Mouse (Mus musculus): ENCODE data around the gene Ube2f. TPM values are rescaled to one million over a fixed set of nuclear protein-coding genes. Genes with fewer than 3 reads are reported as not detected.
A peak's percentile ranks its signal among the peaks of the same experiment; 100 is the strongest.

The Ube2f gene
- polyA plus RNA-seq, 1 experiment from 2014 or later = 60.8 TPM

- ATAC-seq (ENCODE audit: low read depth) = peak; percentile 55
- under 1% methylated on average over 51 of the region's 70 CpGs for WGBS
- Histone ChIP-seq H3K27me3 (ENCODE audit: control insufficient read depth, insufficient read depth, low read depth, low read length) (no peaks in the 10 kb centered on the region), H3K4me3 (ENCODE audit: low read length) (peak overlapping the region; percentile 98), H3K27ac (ENCODE audit: low read length) (peak overlapping the region; percentile 78), H3K9me3 (ENCODE audit: control insufficient read depth, low read length) (no peaks in the 10 kb centered on the region), H3K4me1 (replicated peaks; ENCODE audit: control insufficient read depth, insufficient read depth, low read length) (peaks cover 18% of the 10 kb centered on the region), H3K9ac (ENCODE audit: low read length) (peak overlapping the region; percentile 95), H3K36me3 (ENCODE audit: control insufficient read depth, insufficient read depth, low read length) (peaks cover 4% of the 10 kb centered on the region; the same call in 1 of the 2 replicates), H3K4me2 (ENCODE audit: low read depth, low read length) (peak overlapping the region; percentile 82)
Measured at GRCm38 (mm10) chr1:91250415-91251147, 477 bp downstream of the Ube2f start.

GRCm38 (mm10) chr1:91251148-91251650 lies 1.1 kb downstream of the Ube2f start:
- WGBS = 35% methylated on average over 5 of the region's 5 CpGs
- Histone ChIP-seq H3K27me3 (ENCODE audit: control insufficient read depth, insufficient read depth, low read depth, low read length) (no peaks in the 10 kb centered on the region), H3K4me3 (ENCODE audit: low read length) (peak overlapping the region; percentile 98), H3K27ac (ENCODE audit: low read length) (no peak overlapping the region), H3K36me3 (ENCODE audit: control insufficient read depth, insufficient read depth, low read length) (peaks cover 4% of the 10 kb centered on the region; the same call in 1 of the 2 replicates), H3K4me2 (ENCODE audit: low read depth, low read length) (peak overlapping the region; percentile 82), H3K4me1 (replicated peaks; ENCODE audit: control insufficient read depth, insufficient read depth, low read length) (peaks cover 18% of the 10 kb centered on the region), H3K9me3 (ENCODE audit: control insufficient read depth, low read length) (no peaks in the 10 kb centered on the region), H3K9ac (ENCODE audit: low read length) (peak overlapping the region; percentile 95)
- no peak for ATAC-seq (ENCODE audit: low read depth)

- Histone ChIP-seq H3K9ac (ENCODE audit: low read length) (no peak overlapping the region), H3K4me1 (replicated peaks; ENCODE audit: control insufficient read depth, insufficient read depth, low read length) (peaks cover 19% of the 10 kb centered on the region), H3K4me3 (ENCODE audit: low read length) (no peak overlapping the region), H3K27me3 (ENCODE audit: control insufficient read depth, insufficient read depth, low read depth, low read length) (no peaks in the 10 kb centered on the region), H3K27ac (ENCODE audit: low read length) (no peak overlapping the region), H3K9me3 (ENCODE audit: control insufficient read depth, low read length) (no peaks in the 10 kb centered on the region), H3K4me2 (ENCODE audit: low read depth, low read length) (peak overlapping the region; percentile 12; the same call in 1 of the 2 replicates), H3K36me3 (ENCODE audit: control insufficient read depth, insufficient read depth, low read length) (peaks cover 4% of the 10 kb centered on the region; the same call in 1 of the 2 replicates)
- no peak for ATAC-seq (ENCODE audit: low read depth)
- WGBS = 49% methylated on average over 8 of the region's 8 CpGs
Measured at GRCm38 (mm10) chr1:91251927-91252326, 1.8 kb downstream of the Ube2f start.

GRCm38 (mm10) chr1:91257918-91258317 lies 7.8 kb downstream of the Ube2f start:
- Histone ChIP-seq H3K4me1 (replicated peaks; ENCODE audit: control insufficient read depth, insufficient read depth, low read length) (peaks cover 13% of the 10 kb centered on the region; the same call in 1 of the 2 replicates), H3K4me3 (ENCODE audit: low read length) (no peak overlapping the region), H3K9me3 (ENCODE audit: control insufficient read depth, low read length) (no peaks in the 10 kb centered on the region), H3K27me3 (ENCODE audit: control insufficient read depth, insufficient read depth, low read depth, low read length) (no peaks in the 10 kb centered on the region), H3K36me3 (ENCODE audit: control insufficient read depth, insufficient read depth, low read length) (peaks cover 4% of the 10 kb centered on the region; the same call in 1 of the 2 replicates), H3K27ac (ENCODE audit: low read length) (no peak overlapping the region; the same call in 1 of the 2 replicates), H3K9ac (ENCODE audit: low read length) (no peak overlapping the region), H3K4me2 (ENCODE audit: low read depth, low read length) (no peak overlapping the region)
- no peak for ATAC-seq (ENCODE audit: low read depth)

DNA sequence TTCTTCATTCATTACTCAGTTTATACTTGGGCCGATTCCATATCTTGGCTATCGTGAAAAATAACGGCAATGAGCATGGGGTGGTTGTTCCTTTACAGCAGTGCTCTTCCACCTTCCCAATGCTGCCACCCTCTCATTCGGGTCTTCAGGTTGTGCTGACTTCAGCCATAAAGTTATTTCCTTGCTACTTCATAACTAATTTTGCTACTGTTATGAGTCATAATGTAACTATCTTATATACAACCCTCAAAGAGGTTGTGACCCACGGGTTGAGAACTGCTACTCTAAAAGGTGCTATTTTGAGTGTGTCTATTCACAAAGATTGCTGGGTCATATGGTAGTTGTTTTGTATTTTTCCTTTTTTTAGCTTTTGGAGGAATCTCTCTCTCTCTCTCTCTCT lies 9.7 kb downstream of the Ube2f start:
- Histone ChIP-seq H3K27me3 (ENCODE audit: control insufficient read depth, insufficient read depth, low read depth, low read length) (no peaks in the 10 kb centered on the region), H3K4me3 (ENCODE audit: low read length) (no peak overlapping the region), H3K4me1 (replicated peaks; ENCODE audit: control insufficient read depth, insufficient read depth, low read length) (peaks cover 9% of the 10 kb centered on the region; the same call in 1 of the 2 replicates), H3K36me3 (ENCODE audit: control insufficient read depth, insufficient read depth, low read length) (no peaks in the 10 kb centered on the region), H3K27ac (ENCODE audit: low read length) (no peak overlapping the region), H3K4me2 (ENCODE audit: low read depth, low read length) (no peak overlapping the region), H3K9me3 (ENCODE audit: control insufficient read depth, low read length) (no peaks in the 10 kb centered on the region), H3K9ac (ENCODE audit: low read length) (no peak overlapping the region)
- WGBS = 78% methylated on average over 5 of the region's 5 CpGs
- ATAC-seq (ENCODE audit: low read depth) = no peak

- no peak overlapping the region for H3K4me2 ChIP-seq (ENCODE audit: low read depth, low read length)
- ATAC-seq (ENCODE audit: low read depth) = no peak
Measured at GRCm38 (mm10) chr1:91262508-91262907, 12.4 kb downstream of the Ube2f start.

DNA sequence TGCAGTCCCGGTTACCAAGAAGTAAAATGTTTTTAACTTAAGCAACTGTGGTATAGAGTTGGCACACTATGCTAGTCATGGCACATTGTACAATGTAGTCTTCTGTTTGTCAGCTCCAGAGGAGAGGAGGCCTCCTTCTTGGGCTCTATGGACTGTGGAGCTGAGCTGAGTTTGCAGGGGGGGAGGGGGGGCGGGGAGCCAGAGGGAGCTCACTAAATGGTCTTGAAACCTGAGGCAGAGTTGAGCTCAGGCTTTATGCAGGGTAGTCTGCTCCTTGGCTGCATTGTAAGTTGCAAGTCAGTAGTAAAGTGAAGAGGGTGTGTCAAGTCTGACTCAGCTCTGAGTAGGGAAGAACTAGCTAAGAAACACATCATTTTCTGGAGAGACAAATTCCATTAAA lies 22.2 kb downstream of the Ube2f start:
- Histone ChIP-seq H3K27ac (ENCODE audit: low read length) (no peak overlapping the region), H3K4me3 (ENCODE audit: low read length) (no peak overlapping the region), H3K9me3 (ENCODE audit: control insufficient read depth, low read length) (no peaks in the 10 kb centered on the region), H3K4me2 (ENCODE audit: low read depth, low read length) (no peak overlapping the region), H3K4me1 (replicated peaks; ENCODE audit: control insufficient read depth, insufficient read depth, low read length) (no peaks in the 10 kb centered on the region), H3K27me3 (ENCODE audit: control insufficient read depth, insufficient read depth, low read depth, low read length) (no peaks in the 10 kb centered on the region), H3K9ac (ENCODE audit: low read length) (no peak overlapping the region), H3K36me3 (ENCODE audit: control insufficient read depth, insufficient read depth, low read length) (peaks cover 6% of the 10 kb centered on the region; the same call in 1 of the 2 replicates)
- 74% methylated on average over 2 of the region's 2 CpGs for WGBS
- ATAC-seq (ENCODE audit: low read depth) = no peak

More at GRCm38 (mm10) chr1:91262508-91262907, 12.4 kb downstream of the Ube2f start:
- no peak overlapping the region for H3K4me3 ChIP-seq (ENCODE audit: low read length)
- no peak overlapping the region for H3K9ac ChIP-seq (ENCODE audit: low read length)
- H3K4me1 ChIP-seq (replicated peaks; ENCODE audit: control insufficient read depth, insufficient read depth, low read length) = peaks cover 5% of the 10 kb centered on the region; the same call in 1 of the 2 replicates
- no peaks in the 10 kb centered on the region for H3K9me3 ChIP-seq (ENCODE audit: control insufficient read depth, low read length)
- no peaks in the 10 kb centered on the region for H3K27me3 ChIP-seq (ENCODE audit: control insufficient read depth, insufficient read depth, low read depth, low read length)
- H3K36me3 ChIP-seq (ENCODE audit: control insufficient read depth, insufficient read depth, low read length) = peaks cover 4% of the 10 kb centered on the region
- H3K27ac ChIP-seq (ENCODE audit: low read length) = no peak overlapping the region
- 86% methylated on average over 7 of the region's 7 CpGs for WGBS

- Histone ChIP-seq H3K4me1 (replicated peaks; ENCODE audit: control insufficient read depth, insufficient read depth, low read length) (no peaks in the 10 kb centered on the region), H3K9ac (ENCODE audit: low read length) (no peak overlapping the region), H3K27ac (ENCODE audit: low read length) (no peak overlapping the region), H3K36me3 (ENCODE audit: control insufficient read depth, insufficient read depth, low read length) (peaks cover 19% of the 10 kb centered on the region), H3K4me3 (ENCODE audit: low read length) (no peak overlapping the region), H3K4me2 (ENCODE audit: low read depth, low read length) (no peak overlapping the region), H3K9me3 (ENCODE audit: control insufficient read depth, low read length) (no peaks in the 10 kb centered on the region), H3K27me3 (ENCODE audit: control insufficient read depth, insufficient read depth, low read depth, low read length) (no peaks in the 10 kb centered on the region)
- ATAC-seq (ENCODE audit: low read depth) = no peak
- WGBS = 94% methylated on average over 4 of the region's 4 CpGs
Measured at GRCm38 (mm10) chr1:91276581-91276980, 26.5 kb downstream of the Ube2f start.

DNA sequence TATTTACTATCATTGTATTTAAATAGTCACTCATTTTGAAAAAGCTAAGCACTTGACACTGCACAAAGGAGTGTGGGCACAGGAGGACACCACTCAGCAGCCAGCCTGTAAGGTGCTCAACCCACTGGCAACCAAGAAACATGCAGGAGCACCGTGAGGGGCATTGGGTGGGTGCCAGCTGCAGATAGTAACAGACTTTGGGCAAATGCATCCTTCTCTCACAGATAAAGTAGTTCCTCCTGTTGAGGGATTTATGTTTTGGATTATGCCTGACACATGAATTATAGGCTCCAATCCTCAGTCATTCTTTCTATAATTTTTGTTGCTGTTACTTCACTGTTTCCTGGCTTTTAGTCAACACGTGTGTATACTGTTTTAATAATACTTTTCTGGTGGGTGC lies 27.4 kb downstream of the Ube2f start:
- Histone ChIP-seq H3K36me3 (ENCODE audit: control insufficient read depth, insufficient read depth, low read length) (peaks cover 19% of the 10 kb centered on the region), H3K4me1 (replicated peaks; ENCODE audit: control insufficient read depth, insufficient read depth, low read length) (no peaks in the 10 kb centered on the region), H3K27me3 (ENCODE audit: control insufficient read depth, insufficient read depth, low read depth, low read length) (no peaks in the 10 kb centered on the region), H3K9me3 (ENCODE audit: control insufficient read depth, low read length) (no peaks in the 10 kb centered on the region), H3K9ac (ENCODE audit: low read length) (no peak overlapping the region), H3K4me2 (ENCODE audit: low read depth, low read length) (no peak overlapping the region), H3K4me3 (ENCODE audit: low read length) (no peak overlapping the region), H3K27ac (ENCODE audit: low read length) (no peak overlapping the region)
- WGBS = 91% methylated on average over 2 of the region's 2 CpGs
- no peak for ATAC-seq (ENCODE audit: low read depth)

All from lung, embryonic 16.5 days (tissue).